Mouse (Mus musculus) kidney, postnatal 0 days (tissue): ENCODE results near the gene Olfr522. TPM values are rescaled to one million over a fixed set of nuclear protein-coding genes. Genes with fewer than 3 reads are reported as not detected.

Experiments used
- ATAC-seq: fragments of 200-750 bp; cut with Nextera tagmentation; replicated peaks from 2 replicates; pipeline ENCODE4 v1.8.0; 2017; ENCODE audit warnings: low read depth, moderate number of reproducible peaks, moderate TSS enrichment, moderate library complexity; ENCODE audit not compliant: low FRiP score
- DNase-seq: peaks from one replicate; pipeline ENCODE4 v3.0.0-alpha.2; 2016; ENCODE audit warnings: low spot score
- H3K27ac ChIP-seq: fragments of 300-500 bp; sonication (generic); 2 replicates; pipeline ENCODE4 v1.5.1; 2014; ENCODE audit warnings: mild to moderate bottlenecking
- H3K27me3 ChIP-seq: fragments of 300-500 bp; sonication (generic); 2 replicates; pipeline ENCODE4 v1.6.1; 2014; ENCODE audit warnings: low read length, mixed read lengths; ENCODE audit not compliant: insufficient read depth
- H3K36me3 ChIP-seq: fragments of 300-500 bp; sonication (generic); 2 replicates; pipeline ENCODE4 v1.6.1; 2014; ENCODE audit warnings: low read length, mixed read lengths; ENCODE audit not compliant: insufficient read depth
- H3K4me1 ChIP-seq: fragments of 300-500 bp; sonication (generic); replicated peaks from 2 replicates; pipeline ENCODE4 v1.6.1; 2014; ENCODE audit warnings: antibody characterized with exemption, low read length, mixed read lengths; ENCODE audit not compliant: insufficient read depth
- H3K4me2 ChIP-seq: fragments of 300-500 bp; sonication (generic); 2 replicates; pipeline ENCODE4 v1.6.1; 2014; ENCODE audit warnings: mild to moderate bottlenecking, low read length, moderate library complexity, mixed read lengths
- H3K4me3 ChIP-seq: fragments of 300-500 bp; sonication (generic); replicated peaks from 2 replicates; pipeline ENCODE4 v1.5.1; 2014; ENCODE audit warnings: low read depth, low read length
- H3K9ac ChIP-seq: fragments of 300-500 bp; sonication (generic); 2 replicates; pipeline ENCODE4 v1.6.1; 2014; ENCODE audit warnings: low read depth, low read length
- H3K9me3 ChIP-seq: fragments of 300-500 bp; sonication (generic); replicated peaks from 2 replicates; pipeline ENCODE4 v1.6.1; 2016; ENCODE audit warnings: low read length, inconsistent platforms, mixed read lengths
- CTCF ChIP-seq: IDR thresholded peaks from 2 replicates; pipeline ENCODE4 v1.5.1; 2016; ENCODE audit warnings: antibody characterized with exemption, low read depth, mild to moderate bottlenecking, moderate library complexity
- WGBS: fragments of 180-500 bp; shearing (Covaris S2); extraction: QIAGEN DNeasy Blood & Tissue Kit; methylation state at CpG from one replicate; pipeline ENCODE4 v1.1.7; 2014; 5-methylcytosine and 5-hydroxymethylcytosine counted together
- polyA plus RNA-seq: library from polyadenylated mRNA; unstranded; fragments of >200 nt; fragmentation: Nextera tagmentation; extraction: Ambion mirVana; gene quantifications from 2 replicates; pipeline ENCODE4 v1.2.1, GENCODE M21; 2015

Olfr522 gene
- polyA plus RNA-seq, 1 experiment from 2014 or later, result not detected

- 79% methylated on average over 13 of the region's 13 CpGs for WGBS
- Histone ChIP-seq H3K4me3 (no peak overlapping the region), H3K4me1 (no peaks in the 10 kb centered on the region; the same call in 1 of the 2 replicates), H3K9me3 (no peaks in the 10 kb centered on the region), H3K27me3 (no peaks in the 10 kb centered on the region), H3K4me2 (no peak overlapping the region), H3K27ac (no peak overlapping the region), H3K36me3 (no peaks in the 10 kb centered on the region), H3K9ac (no peak overlapping the region)
- no peak for TF ChIP-seq CTCF
- ATAC-seq (no peak), DNase-seq (no peak)
Observed at GRCm38 (mm10) chr7:140121338-140121910, 43.1 kb downstream of the Olfr522 start.

GRCm38 (mm10) chr7:140120484-140120883 is 44.1 kb downstream of the Olfr522 start:
- ATAC-seq (no peak), DNase-seq (no peak)
- Histone ChIP-seq H3K4me1 (no peaks in the 10 kb centered on the region; the same call in 1 of the 2 replicates), H3K27ac (no peak overlapping the region), H3K4me3 (no peak overlapping the region), H3K36me3 (no peaks in the 10 kb centered on the region), H3K9me3 (no peaks in the 10 kb centered on the region), H3K4me2 (no peak overlapping the region), H3K27me3 (no peaks in the 10 kb centered on the region), H3K9ac (no peak overlapping the region)
- 91% methylated on average over 2 of the region's 2 CpGs for WGBS
- no peak for TF ChIP-seq CTCF

- Histone ChIP-seq H3K27me3 (no peaks in the 10 kb centered on the region), H3K4me3 (peak within 1 kb of the TSS; percentile 70), H3K9me3 (no peaks in the 10 kb centered on the region), H3K4me2 (peak within 1 kb of the TSS; percentile 70), H3K36me3 (peaks cover 13% of the 10 kb centered on the region; the same call in 1 of the 2 replicates), H3K27ac (peak within 1 kb of the TSS; percentile 93), H3K4me1 (no peaks in the 10 kb centered on the region; the same call in 1 of the 2 replicates), H3K9ac (peak within 1 kb of the TSS; percentile 80)
- DNase-seq (peak; percentile 94), ATAC-seq (peak; percentile 94)
- 4% methylated on average over 28 of the region's 28 CpGs for whole genome bisulfite sequencing
- TF ChIP-seq CTCF, result no peak
Observed at GRCm38 (mm10) chr7:140116329-140117054, 48.1 kb downstream of the Olfr522 start, which contains the start of gene Echs1. Gene Echs1, minus strand, starts transcription at chr7:140116476.

- peak within 1 kb of the TSS; percentile 93 for H3K27ac ChIP-seq
- WGBS, result under 1% methylated on average over 23 of the region's 23 CpGs
- TF ChIP-seq CTCF, result no peak
- DNase-seq, result peak; percentile 86
- H3K4me2 ChIP-seq, result peak within 1 kb of the TSS; percentile 70
- no peaks in the 10 kb centered on the region for H3K9me3 ChIP-seq
- H3K4me3 ChIP-seq, result peak within 1 kb of the TSS; percentile 70
- ATAC-seq, result peak; percentile 83
- H3K27me3 ChIP-seq, result no peaks in the 10 kb centered on the region
- H3K36me3 ChIP-seq, result peaks cover 18% of the 10 kb centered on the region
- no peaks in the 10 kb centered on the region; the same call in 1 of the 2 replicates for H3K4me1 ChIP-seq
- H3K9ac ChIP-seq, result peak within 1 kb of the TSS; percentile 80
Observed at GRCm38 (mm10) chr7:140115583-140116328, 48.8 kb downstream of the Olfr522 start, which contains the start of gene Paox. Gene Paox, plus strand, starts transcription at chr7:140115799.

GRCm38 (mm10) chr7:140111943-140112342 is 52.6 kb downstream of the Olfr522 start:
- peaks cover 53% of the 10 kb centered on the region for H3K36me3 ChIP-seq
- no peaks in the 10 kb centered on the region for H3K27me3 ChIP-seq
- no peak overlapping the region for H3K9ac ChIP-seq
- no peaks in the 10 kb centered on the region for H3K9me3 ChIP-seq
- no peak overlapping the region for H3K4me2 ChIP-seq
- H3K4me3 ChIP-seq, result no peak overlapping the region
- DNase-seq, result no peak
- ATAC-seq, result no peak
- H3K27ac ChIP-seq, result no peak overlapping the region
- no peak for TF ChIP-seq CTCF
- 71% methylated on average over 3 of the region's 3 CpGs for WGBS
- H3K4me1 ChIP-seq, result no peaks in the 10 kb centered on the region; the same call in 1 of the 2 replicates

Other genes starting within 250 kb of the Olfr522 start
- gene Utf1, start 221.0 kb downstream of the Olfr522 start, polyA plus RNA-seq, result not detected in 2 replicates
- 0.28 and 0.36 TPM in 2 replicates for gene 6430531B16Rik, start 186.0 kb downstream of the Olfr522 start, polyA plus RNA-seq
- 0.41 and 0.46 TPM in 2 replicates for gene Adam8, start 172.2 kb downstream of the Olfr522 start, polyA plus RNA-seq
- gene Zfp511, start 128.4 kb downstream of the Olfr522 start, polyA plus RNA-seq, result 35.0 TPM in 2 replicates
- gene Tubgcp2, start 128.1 kb downstream of the Olfr522 start, polyA plus RNA-seq, result 34.4 and 39.5 TPM in 2 replicates
- not detected in 2 replicates for gene Msx3, start 115.7 kb downstream of the Olfr522 start, polyA plus RNA-seq
- gene Caly, start 82.2 kb downstream of the Olfr522 start, polyA plus RNA-seq, result 0.89 and 1.1 TPM in 2 replicates
- 3.9 and 6.2 TPM in 2 replicates for gene Prap1, start 71.4 kb downstream of the Olfr522 start, polyA plus RNA-seq
- gene Fuom, start 62.3 kb downstream of the Olfr522 start, polyA plus RNA-seq, result 86.8 and 88.4 TPM in 2 replicates
- 21.0 and 22.9 TPM in 2 replicates for gene Paox, start 49.0 kb downstream of the Olfr522 start, polyA plus RNA-seq
- gene Echs1, start 48.3 kb downstream of the Olfr522 start, polyA plus RNA-seq, result 236 and 241 TPM in 2 replicates
- gene Mtg1, start 27.2 kb downstream of the Olfr522 start, polyA plus RNA-seq, result 29.9 and 30.4 TPM in 2 replicates
- gene Sprn, start 9.9 kb downstream of the Olfr522 start, polyA plus RNA-seq, result 0.13 and 0.16 TPM in 2 replicates
- not detected in 2 replicates for gene Olfr523, start 8.5 kb upstream of the Olfr522 start, polyA plus RNA-seq
- not detected in 2 replicates for gene Olfr524, start 41.2 kb upstream of the Olfr522 start, polyA plus RNA-seq
- 0.05 TPM in 2 replicates for gene Cd163l1, start 53.5 kb upstream of the Olfr522 start, polyA plus RNA-seq
- gene 5830411N06Rik, start 82.5 kb upstream of the Olfr522 start, polyA plus RNA-seq, result not detected in 2 replicates
- not detected in 2 replicates for gene Olfr525, start 156.1 kb upstream of the Olfr522 start, polyA plus RNA-seq
- not detected in 2 replicates for gene Olfr527, start 169.3 kb upstream of the Olfr522 start, polyA plus RNA-seq
- not detected in 2 replicates for gene Olfr60, start 196.9 kb upstream of the Olfr522 start, polyA plus RNA-seq
- not detected in 2 replicates for gene Olfr530, start 211.6 kb upstream of the Olfr522 start, polyA plus RNA-seq
- gene Olfr531, start 238.2 kb upstream of the Olfr522 start, polyA plus RNA-seq, result not detected in 2 replicates